Mouse (Mus musculus) ovary, adult 18-20 months (tissue): Measurements from ENCODE around the gene Gm20388.
A peak's percentile ranks its signal among the peaks of the same experiment; 100 is the strongest.
"Not testable (repeated sequence)": the region's sequence is repeated elsewhere in the genome, so short reads cannot be mapped to it uniquely, and the experiment has no call there.

Experiments
- DNase-seq: peaks from one replicate; pipeline ENCODE4 v3.0.0; 2022; ENCODE audit warnings: low spot score, mixed read lengths

The Gm20388 gene

GRCm38 (mm10) chr8:124021237-124022227, 4110.9 kb downstream of the Gm20388 start, which contains the start of the genes Taf5l and Urb2:
Taf5l (minus strand) TSS chr8:124021397.
Urb2 (plus strand) TSS chr8:124021508.
- DNase-seq: peak; percentile 84

GRCm38 (mm10) chr8:124026265-124026664, 4115.6 kb downstream of the Gm20388 start:
- not testable (repeated sequence) for DNase-seq

DNA sequence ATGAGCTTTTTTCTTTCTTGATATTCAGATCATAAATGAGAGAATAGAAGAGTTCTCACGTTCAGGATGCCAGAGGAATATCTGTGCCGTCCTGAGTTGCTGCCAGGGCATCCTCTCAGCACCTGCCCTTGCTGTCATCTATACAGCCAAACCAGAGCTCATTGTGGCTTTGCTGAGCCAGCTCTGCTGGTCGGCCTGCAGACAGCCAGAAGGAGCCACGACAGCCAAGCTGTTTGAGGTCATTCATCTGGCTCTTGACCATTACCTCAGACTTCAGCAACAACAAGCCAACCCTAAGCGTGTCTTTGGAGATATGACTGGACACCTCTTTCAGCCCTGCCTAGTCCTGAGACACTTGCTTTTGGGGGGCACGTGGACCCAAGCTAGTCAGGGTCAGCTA, 4117.2 kb downstream of the Gm20388 start:
- no peak for DNase-seq

DNA sequence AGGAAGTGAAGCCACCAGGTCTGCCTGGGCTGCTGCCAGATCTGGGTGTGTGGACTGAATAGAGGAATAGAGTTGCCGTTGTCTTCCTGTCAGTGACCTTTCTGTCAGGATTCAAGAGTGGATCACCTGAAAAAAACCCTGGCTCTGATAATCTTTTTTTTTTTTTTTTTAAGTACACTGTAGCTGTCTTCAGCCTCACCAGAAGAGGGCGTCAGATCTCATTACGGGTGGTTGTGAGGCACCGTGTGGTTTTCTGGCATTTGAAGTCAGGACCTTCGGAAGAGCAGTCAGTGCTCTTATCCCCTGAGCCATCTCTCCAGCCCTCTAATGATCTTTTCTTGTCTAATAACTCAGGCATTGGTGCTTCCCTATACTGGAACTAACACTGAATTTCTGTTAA, 4122.8 kb downstream of the Gm20388 start:
- DNase-seq: no peak

DNA sequence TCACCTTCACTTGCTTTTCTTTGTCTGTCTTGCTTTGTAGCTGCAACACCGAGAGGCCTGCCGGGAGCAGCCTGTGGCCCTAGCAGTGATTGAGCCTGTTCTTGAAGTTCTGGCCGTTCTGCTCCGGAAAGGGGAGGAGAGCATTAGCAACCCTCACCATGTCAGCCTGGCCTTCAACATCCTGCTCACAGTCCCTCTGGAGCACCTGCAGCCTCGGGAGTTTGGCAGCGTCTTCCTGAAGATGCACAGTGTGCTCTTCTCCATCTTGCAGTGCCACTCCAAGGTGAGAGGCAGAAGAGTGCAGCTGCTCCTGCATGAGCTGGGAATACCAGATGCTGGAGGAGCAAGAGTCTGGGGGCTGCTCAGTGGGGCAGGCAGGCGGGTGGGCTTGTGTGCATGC, 4127.5 kb downstream of the Gm20388 start:
- no peak for DNase-seq

DNA sequence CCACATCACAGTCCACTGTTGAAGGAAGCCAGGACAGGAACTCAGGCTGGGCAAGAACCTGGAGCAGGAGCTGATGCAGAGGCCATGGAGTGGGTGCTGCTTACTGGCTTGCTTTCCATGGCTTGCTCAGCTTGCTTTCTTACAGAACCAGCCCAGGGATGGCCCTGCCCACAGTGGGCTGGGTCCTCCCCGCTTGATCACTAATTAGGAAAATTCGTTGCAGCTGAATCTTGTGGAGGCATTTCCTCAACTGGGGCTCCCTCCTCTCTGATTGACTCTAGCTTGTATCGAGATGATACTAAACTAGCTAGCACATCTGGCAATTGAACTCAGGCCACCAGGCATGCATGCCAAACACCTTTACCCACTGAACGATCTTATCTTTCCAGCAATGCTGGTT, 4128.7 kb downstream of the Gm20388 start:
- DNase-seq: no peak

- no peak for DNase-seq
Measured at GRCm38 (mm10) chr8:124042201-124042600, 4131.6 kb downstream of the Gm20388 start.

- DNase-seq: no peak
Measured at GRCm38 (mm10) chr8:124044421-124044820, 4133.8 kb downstream of the Gm20388 start.

- no peak for DNase-seq
Measured at GRCm38 (mm10) chr8:124044931-124045330, 4134.3 kb downstream of the Gm20388 start.

DNA sequence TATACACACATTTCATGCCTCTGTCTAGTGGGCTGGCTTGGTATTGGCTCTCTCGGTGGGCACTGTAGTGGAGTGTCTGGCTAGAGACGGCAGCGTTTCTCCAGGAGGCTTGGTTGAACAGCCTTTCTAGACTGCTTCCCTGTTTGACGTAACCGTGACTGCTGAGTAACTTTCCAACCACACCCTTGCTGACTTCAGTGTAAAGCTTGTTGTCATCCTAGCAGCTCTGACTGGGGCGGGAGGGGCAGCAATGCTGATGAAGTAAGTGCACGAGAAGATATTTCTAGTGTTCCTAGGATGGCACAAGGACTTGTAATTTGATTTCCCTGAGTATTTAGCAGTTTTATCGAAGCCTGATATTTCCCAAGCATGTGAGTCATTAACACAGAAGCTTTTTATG, 4135.2 kb downstream of the Gm20388 start:
- DNase-seq: no peak

GRCm38 (mm10) chr8:124052110-124052509, 4141.5 kb downstream of the Gm20388 start:
- peak; percentile 23 for DNase-seq

DNA sequence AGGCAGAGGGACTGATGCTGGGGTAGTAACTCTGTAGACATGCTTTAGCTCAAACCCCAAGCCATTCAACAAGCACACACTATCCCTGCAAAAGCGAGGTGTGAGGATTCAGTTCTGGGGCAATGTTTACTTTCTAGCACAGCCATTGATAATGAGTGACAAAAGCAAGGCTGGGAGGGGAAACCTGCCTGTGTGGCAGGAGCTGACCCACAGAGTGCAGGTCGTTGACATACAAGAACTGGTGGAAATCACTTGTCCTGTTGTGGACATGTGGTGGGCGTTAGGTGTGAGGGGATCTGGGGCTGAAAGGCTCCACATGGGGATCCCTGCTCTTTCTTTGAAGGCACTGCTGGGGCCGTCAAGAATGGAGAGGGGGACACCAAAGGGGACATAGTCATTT, 4141.9 kb downstream of the Gm20388 start:
- DNase-seq: no peak

DNA sequence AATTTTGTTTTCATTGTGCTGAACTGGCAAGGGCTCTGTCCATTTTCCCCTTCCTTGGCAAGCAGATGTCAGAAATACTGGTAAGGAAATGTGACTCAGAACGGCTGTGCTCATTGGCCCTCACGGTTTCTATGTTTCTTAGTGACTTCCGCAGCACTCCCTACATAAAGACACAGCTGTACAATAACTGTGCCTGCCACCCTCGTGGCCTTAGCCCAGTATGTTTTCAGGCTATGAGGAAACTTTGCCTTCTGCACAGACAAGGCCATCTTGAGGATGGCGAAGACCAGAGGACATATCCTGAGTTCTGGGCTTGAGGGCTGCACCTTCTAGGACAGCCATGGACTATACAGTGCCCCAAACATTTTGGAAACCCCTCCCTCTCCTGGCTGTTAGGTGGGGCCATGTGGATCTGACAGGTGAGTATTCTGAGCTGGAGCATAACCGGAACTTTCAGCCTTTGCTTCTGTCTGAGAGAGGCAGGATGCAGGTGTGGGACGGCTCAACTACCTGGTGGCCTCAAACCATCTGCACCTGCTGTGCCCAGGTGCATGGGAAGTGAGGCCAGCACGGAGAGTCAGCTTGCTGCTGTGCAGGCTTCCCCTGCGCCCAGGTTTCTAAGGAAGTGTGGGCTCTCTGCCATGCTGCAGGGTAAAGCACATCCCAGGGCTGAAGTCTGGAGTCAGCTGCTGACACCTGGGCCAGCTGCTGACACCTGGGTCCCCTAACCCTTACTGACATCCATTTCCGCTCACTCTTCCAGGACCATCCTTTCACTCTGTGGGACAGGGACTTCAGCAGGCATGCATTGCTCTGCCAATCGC, 4146.4 kb downstream of the Gm20388 start:
- DNase-seq: no peak

GRCm38 (mm10) chr8:124066325-124067058, 4155.9 kb downstream of the Gm20388 start:
- DNase-seq: no peak

GRCm38 (mm10) chr8:124067059-124067750, 4156.6 kb downstream of the Gm20388 start:
- no peak for DNase-seq

GRCm38 (mm10) chr8:124070363-124071324, 4160.0 kb downstream of the Gm20388 start:
- DNase-seq: no peak

- no peak for DNase-seq
Measured at GRCm38 (mm10) chr8:124075977-124076376, 4165.3 kb downstream of the Gm20388 start.

DNA sequence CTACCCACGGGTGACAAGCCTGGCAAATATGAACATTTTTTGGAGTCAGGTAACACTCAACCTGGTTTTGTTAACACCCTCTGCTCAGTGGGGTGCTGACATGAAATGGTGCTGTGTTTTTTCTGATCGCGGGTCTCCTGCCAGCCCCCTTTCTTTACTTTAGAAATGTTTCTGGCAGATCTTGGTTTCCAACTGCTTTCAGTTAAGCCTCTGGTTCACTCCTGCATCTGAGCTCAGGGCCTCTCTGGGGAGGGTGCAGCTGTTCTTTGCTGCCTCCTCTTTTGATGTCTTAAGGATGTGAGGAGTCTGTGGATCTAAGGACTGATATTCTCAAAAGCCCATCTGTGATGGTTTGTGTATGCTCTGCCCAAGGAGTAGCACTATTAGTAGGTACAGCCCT, 4165.8 kb downstream of the Gm20388 start:
- DNase-seq: no peak

GRCm38 (mm10) chr8:124077377-124077776, 4166.7 kb downstream of the Gm20388 start:
- no peak for DNase-seq

DNA sequence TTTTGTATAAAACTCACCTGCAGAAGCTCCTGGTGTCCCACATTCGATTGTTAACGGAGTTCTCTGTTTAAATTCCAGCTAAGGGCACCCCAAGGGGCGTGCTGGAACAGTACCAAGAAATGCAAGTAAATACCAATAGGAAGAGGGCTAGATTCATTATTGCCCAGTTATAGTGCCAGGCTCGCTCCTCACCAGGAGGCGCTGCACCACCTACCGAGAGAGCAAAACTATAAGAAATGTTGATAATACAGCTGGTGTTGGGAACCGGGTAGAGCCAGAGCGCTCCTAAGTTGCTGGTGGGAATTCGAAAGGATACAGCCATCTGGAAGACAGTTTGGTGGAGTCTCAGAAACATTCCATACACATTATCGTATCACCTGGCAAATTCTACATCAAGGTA, 4167.4 kb downstream of the Gm20388 start:
- DNase-seq: no peak
